Mouse (Mus musculus): ENCODE results near the gene Nxpe4. TPM values are rescaled to one million over a fixed set of nuclear protein-coding genes. Genes with fewer than 3 reads are reported as not detected.

The Nxpe4 gene
- total RNA-seq, 2 experiments from 2014 or later, result 16.4 to 17.8 TPM

Other genes with a start within 250 kb of the Nxpe4 start
- gene Nxpe2, start 191.4 kb downstream of the Nxpe4 start, total RNA-seq (2021), result 1 to 10 TPM; 2.1 to 2.3 TPM